Comparison of ENCODE assay signal across 8 mouse cellular contexts in genomic region chr19:53329992-53330381, GRCm38 (mm10). TPM values are rescaled to one million over a fixed set of nuclear protein-coding genes. Genes with fewer than 3 reads are reported as not detected.
A peak's percentile ranks its signal among the peaks of the same experiment; 100 is the strongest.
DNase-seq lines count a peak whose midpoint lies in the region; ATAC-seq and TF ChIP-seq lines count a peak whose summit lies in the region.

No protein-coding gene starts in this region.

- peak overlapping the region; percentile 36; the same call in 1 of the 2 replicates for H3K9ac ChIP-seq in lung, postnatal 0 days (replicated peaks; ENCODE audit: low read depth)

- TF ChIP-seq CTCF in G1E (IDR thresholded peaks at IDR 0.05; ENCODE audit: low read depth, low read length): no peak
- TF ChIP-seq CTCF in cerebellum, adult 2 months (IDR thresholded peaks at IDR 0.05; ENCODE audit: borderline replicate concordance, insufficient read depth, low read depth, low read length): no peak
- no peak for TF ChIP-seq CTCF in lung, postnatal 0 days (IDR thresholded peaks at IDR 0.05)

- H3K4me3 ChIP-seq in G1E (ENCODE audit: low read depth, low read length): peak overlapping the region; percentile 98
- peak overlapping the region; percentile 73 for H3K4me3 ChIP-seq in cerebellum, adult 2 months (replicated peaks; ENCODE audit: insufficient read depth, low read depth, low read length)
- H3K4me3 ChIP-seq in hindbrain, embryonic 10.5 days: peak overlapping the region; percentile 66
- peak overlapping the region; percentile 74 for H3K4me3 ChIP-seq in lung, postnatal 0 days (ENCODE audit: low read depth, low read length)

- H3K9me3 ChIP-seq in G1E (replicated peaks): no peaks in the 10 kb centered on the region
- no peaks in the 10 kb centered on the region for H3K9me3 ChIP-seq in hindbrain, embryonic 10.5 days
- H3K9me3 ChIP-seq in lung, postnatal 0 days (ENCODE audit: low read length): no peaks in the 10 kb centered on the region

- H3K27ac ChIP-seq in cerebellum, adult 2 months (ENCODE audit: insufficient read depth, low read length): peak overlapping the region; percentile 49
- H3K27ac ChIP-seq in hindbrain, embryonic 10.5 days: peak overlapping the region; percentile 82
- peak overlapping the region; percentile 65; the same call in 1 of the 2 replicates for H3K27ac ChIP-seq in lung, postnatal 0 days (ENCODE audit: low read length)

- H3K4me1 ChIP-seq in G1E (ENCODE audit: insufficient read depth, low read depth, low read length): peaks cover 40% of the 10 kb centered on the region
- peaks cover 14% of the 10 kb centered on the region for H3K4me1 ChIP-seq in cerebellum, adult 2 months (ENCODE audit: control insufficient read depth, insufficient read depth, low read length)
- peaks cover 37% of the 10 kb centered on the region for H3K4me1 ChIP-seq in hindbrain, embryonic 10.5 days (replicated peaks)
- H3K4me1 ChIP-seq in lung, postnatal 0 days (ENCODE audit: insufficient read depth, low read depth, low read length): peaks cover 8% of the 10 kb centered on the region; the same call in 1 of the 2 replicates

- no peaks in the 10 kb centered on the region for H3K27me3 ChIP-seq in G1E (ENCODE audit: insufficient read depth, low read length)
- no peaks in the 10 kb centered on the region for H3K27me3 ChIP-seq in cerebellum, adult 2 months (ENCODE audit: control insufficient read depth, insufficient read depth, low read length)
- no peaks in the 10 kb centered on the region for H3K27me3 ChIP-seq in hindbrain, embryonic 10.5 days (ENCODE audit: insufficient read depth, poor library complexity, severe bottlenecking)
- H3K27me3 ChIP-seq in lung, postnatal 0 days (replicated peaks; ENCODE audit: insufficient read depth, low read length): no peaks in the 10 kb centered on the region

- peak; percentile 66 for DNase-seq in G1E (ENCODE audit: low spot score)
- DNase-seq in cerebellum, adult 2 months: peak; percentile 73 to 75
- peak; percentile 73 for DNase-seq in forelimb bud, embryonic 11.5 days (ENCODE audit: low read depth, low spot score)
- peak; percentile 78 for DNase-seq in hindbrain, embryonic 10.5 days (ENCODE audit: low spot score)
- peak; percentile 60 to 82 for DNase-seq in layer of hippocampus, postnatal 14 days (ENCODE audit: low spot score in 2 of 2)
- peak; percentile 90 for DNase-seq in lung, postnatal 0 days (ENCODE audit: low spot score)
- DNase-seq in ovary, postnatal 14 days (ENCODE audit: low spot score): peak; percentile 66
- peak; percentile 83 for DNase-seq in thymus, postnatal 25 days

- H3K4me2 ChIP-seq in lung, postnatal 0 days (replicated peaks; ENCODE audit: low read depth, low read length): peak overlapping the region; percentile 98

- under 1% methylated on average over 29 of the region's 29 CpGs for WGBS in cerebellum, adult 2 months
- under 1% methylated on average over 29 of the region's 29 CpGs for WGBS in hindbrain, embryonic 10.5 days
- WGBS in lung, postnatal 0 days: under 1% methylated on average over 17 of the region's 29 CpGs

- TF ChIP-seq EP300 in lung, postnatal 0 days (IDR thresholded peaks at IDR 0.05): no peak

- peak; percentile 22; the same call in 1 of the 2 replicates for TF ChIP-seq POLR2A in cerebellum, adult 2 months (IDR thresholded peaks at IDR 0.05; ENCODE audit: borderline replicate concordance, insufficient read depth, low read length)

- H3K36me3 ChIP-seq in G1E (replicated peaks): peaks cover 42% of the 10 kb centered on the region
- peaks cover 36% of the 10 kb centered on the region for H3K36me3 ChIP-seq in hindbrain, embryonic 10.5 days
- H3K36me3 ChIP-seq in lung, postnatal 0 days (ENCODE audit: insufficient read depth, low read length): peaks cover 9% of the 10 kb centered on the region; the same call in 1 of the 2 replicates

- ATAC-seq in G1E (ENCODE audit: extremely low read depth, insufficient number of reproducible peaks, low FRiP score, poor library complexity, severe bottlenecking): peak; percentile 51; the same call in 1 of the 2 replicates
- ATAC-seq in lung, postnatal 0 days: peak; percentile 58

RNA-seq across cellular contexts. Expression of gene Mxi1, which starts 19.7 kb away (rescaled TPM):
- total RNA-seq in G1E (2014; fragmentation: Nextera tagmentation) (45.8 and 74.6 TPM in 2 replicates), G1E (2017) (43.0 and 47.1 TPM in 2 replicates)
- 20.5 and 23.4 TPM in 2 replicates for polyA plus RNA-seq in G1E (2012)
- 71.8 and 72.4 TPM in 2 replicates for polyA plus RNA-seq in cerebellum, adult 2 months (2012; rRNA removed)
- 33.3 and 47.9 TPM in 2 replicates for polyA plus RNA-seq in hindbrain, embryonic 10.5 days (2016; fragmentation: Nextera tagmentation; extraction: Ambion mirVana)
- total RNA-seq in layer of hippocampus, postnatal 14 days (2021): 10 to 100 TPM; 61.0 to 67.0 TPM
- polyA plus RNA-seq in lung, postnatal 0 days (2015; fragmentation: Nextera tagmentation; extraction: Ambion mirVana): 40.4 and 43.0 TPM in 2 replicates

RNA-seq across cellular contexts. Expression of gene Gm10197, which starts 41.6 kb away (rescaled TPM):
- total RNA-seq in G1E (2014; fragmentation: Nextera tagmentation) (not detected in 2 replicates), G1E (2017) (6.6 TPM in 1 of 2 replicates, not detected in the other)
- not detected in 2 replicates for polyA plus RNA-seq in G1E (2012)
- not detected in 2 replicates for polyA plus RNA-seq in cerebellum, adult 2 months (2012; rRNA removed)
- not detected in 2 replicates for polyA plus RNA-seq in hindbrain, embryonic 10.5 days (2016; fragmentation: Nextera tagmentation; extraction: Ambion mirVana)
- not detected for total RNA-seq in layer of hippocampus, postnatal 14 days (2021)
- polyA plus RNA-seq in lung, postnatal 0 days (2015; fragmentation: Nextera tagmentation; extraction: Ambion mirVana): 2.2 TPM in 1 of 2 replicates, not detected in the other

Comparison
In these comparisons a context has a peak if more than half of its experiments do, and no peak if none do; other contexts are left out.
1. Peak in every context shown above with its lines: DNase-seq, ATAC-seq, H3K4me3 ChIP-seq and H3K27ac ChIP-seq.